Mouse (Mus musculus) B cell, adult 2 months (primary cell): ENCODE measurements around the gene Meis2.
A peak's percentile ranks its signal among the peaks of the same experiment; 100 is the strongest.

Source experiments
- DNase-seq, 2 experiments: peaks; one replicate each; pipeline ENCODE4 v3.0.0; 2022

The Meis2 gene

DNA sequence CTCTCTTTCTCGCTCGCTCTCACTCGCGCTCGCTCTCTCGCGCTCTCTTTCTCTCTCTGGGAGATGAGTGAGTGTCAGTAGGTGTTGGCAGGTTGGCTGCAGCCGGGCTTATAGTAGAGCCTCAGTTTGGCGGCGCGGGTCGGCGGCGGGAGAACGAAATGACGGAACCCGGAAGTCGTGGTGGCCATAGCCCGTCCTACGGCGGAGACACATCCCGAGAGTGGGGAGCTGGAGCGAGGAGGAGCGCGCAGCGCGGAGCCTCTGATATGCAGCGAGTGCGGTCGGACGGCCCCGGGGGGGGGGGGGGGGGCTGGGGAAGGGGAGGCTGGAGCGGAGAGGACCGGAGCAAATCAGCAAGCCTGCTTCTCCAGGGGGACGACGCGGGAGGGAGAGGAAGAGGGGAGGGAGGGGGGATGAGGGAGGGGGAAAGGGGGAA is at the start of gene Meis2:
TSS of gene Meis2 (minus strand) at position 270 of the 436 bp plus-strand sequence.
- DNase-seq, result no peak

- no peak for DNase-seq
Observed at GRCm38 (mm10) chr2:116106194-116106593, 40.6 kb upstream of the Meis2 start.

DNA sequence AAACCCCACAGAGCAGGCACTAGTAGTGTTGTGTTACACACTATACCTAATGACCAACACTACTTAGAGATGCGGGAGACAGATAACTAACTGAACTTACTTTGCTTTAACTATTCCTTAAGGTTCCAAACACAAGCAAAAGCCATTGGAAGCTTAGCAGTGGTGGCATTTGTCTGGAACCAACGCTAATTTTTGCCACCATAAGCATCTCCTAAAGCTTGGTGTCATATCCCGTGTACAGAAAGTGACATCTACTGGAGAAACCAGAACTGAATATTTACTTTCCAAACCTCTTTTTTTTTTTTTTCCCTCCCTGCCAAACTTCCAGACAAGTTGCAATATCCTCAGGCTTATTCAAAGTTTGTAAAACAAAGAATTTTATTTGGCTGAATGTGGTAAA is 39.5 kb upstream of the Meis2 start:
- DNase-seq, result no peak

DNA sequence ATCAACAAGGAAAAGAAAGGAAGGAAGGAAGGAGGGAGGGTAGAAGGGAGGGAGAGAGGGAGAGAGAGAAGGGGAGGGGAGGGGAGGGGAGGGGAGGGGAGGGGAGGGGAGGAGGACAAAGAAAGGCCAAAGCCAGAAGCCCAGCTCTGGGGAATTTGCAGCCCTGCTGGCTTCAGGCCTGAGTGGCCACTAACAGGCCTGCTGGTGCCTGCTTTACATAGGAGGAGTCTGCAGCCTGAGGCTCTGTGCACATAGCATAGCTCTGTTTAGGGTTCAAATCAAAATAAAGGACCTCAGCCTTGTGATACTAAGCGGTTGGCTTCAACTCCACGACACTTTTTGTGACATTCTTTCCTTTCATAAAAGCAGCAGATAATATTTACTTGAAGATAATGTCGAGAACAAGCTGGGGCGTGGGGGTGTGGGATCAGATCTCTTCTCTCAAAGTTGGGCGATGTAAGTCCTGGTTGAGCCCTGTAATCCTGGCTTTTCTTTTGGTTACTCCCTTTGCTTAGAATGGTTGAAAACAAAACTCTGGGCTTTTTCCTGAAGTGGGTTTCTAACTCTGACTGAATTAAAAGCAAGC is 37.9 kb upstream of the Meis2 start:
- DNase-seq, result no peak

DNA sequence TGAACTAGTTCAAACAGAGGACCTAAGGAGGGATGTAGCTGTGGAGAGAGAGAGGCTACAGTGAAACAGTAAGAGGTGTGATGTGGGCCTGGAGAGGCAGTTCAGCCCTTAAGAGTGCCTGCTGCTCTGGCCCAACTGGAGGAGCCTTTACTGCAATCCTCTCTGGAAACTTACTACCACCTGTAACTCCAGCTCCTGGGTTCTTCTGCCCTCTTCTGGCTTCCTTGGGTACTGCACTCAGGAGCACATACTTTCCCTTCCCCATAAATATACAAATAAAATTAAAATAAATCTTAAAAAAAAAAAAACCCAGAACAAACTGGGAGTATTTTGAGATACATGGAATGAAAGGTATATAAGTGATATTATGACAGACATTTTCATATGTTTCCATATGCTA is 35.6 kb upstream of the Meis2 start:
- peak; percentile 22 to 23 for DNase-seq

DNA sequence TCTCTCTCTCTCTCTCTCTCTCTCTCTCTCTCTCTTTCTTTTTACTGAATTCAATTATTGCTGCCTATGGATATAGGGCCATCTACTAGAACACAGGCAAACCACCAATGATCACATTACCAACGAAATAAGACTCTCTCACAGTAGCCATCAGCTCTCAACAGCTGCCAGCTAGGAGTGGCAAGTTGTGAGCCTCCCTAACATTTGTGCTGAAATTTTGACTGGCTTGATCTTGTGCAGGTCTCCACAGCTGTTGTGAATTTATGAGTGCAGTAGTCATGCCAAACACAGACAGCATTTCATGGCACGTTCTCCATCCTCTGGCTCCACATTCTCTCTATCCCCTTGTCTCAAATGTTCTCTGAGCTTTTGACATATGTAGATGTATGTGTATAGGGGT is 15.3 kb upstream of the Meis2 start:
- no peak for DNase-seq

DNA sequence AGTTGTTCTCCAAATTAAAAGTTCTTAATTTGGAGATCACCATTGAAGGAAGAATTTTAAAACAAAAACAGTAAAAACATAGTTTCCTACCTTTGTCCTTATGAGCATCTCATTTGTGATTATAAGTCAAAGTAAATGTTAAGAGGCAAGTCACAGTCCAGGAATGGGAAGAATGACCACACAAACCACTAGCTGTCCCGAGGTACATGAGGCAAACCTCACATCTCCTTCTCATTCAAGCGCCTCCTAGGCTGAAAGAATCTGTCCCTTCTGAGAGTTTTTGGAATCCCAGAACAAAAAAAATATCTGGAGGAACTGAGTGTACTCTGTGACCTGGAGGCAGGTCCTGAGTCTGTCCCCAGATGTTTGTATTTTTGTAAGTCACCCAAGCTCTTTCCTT is 13.2 kb upstream of the Meis2 start:
- DNase-seq, result no peak

GRCm38 (mm10) chr2:116077716-116078115 is 12.1 kb upstream of the Meis2 start:
- DNase-seq, result no peak

- no peak for DNase-seq
Observed at GRCm38 (mm10) chr2:116076752-116077480, 11.3 kb upstream of the Meis2 start.

DNA sequence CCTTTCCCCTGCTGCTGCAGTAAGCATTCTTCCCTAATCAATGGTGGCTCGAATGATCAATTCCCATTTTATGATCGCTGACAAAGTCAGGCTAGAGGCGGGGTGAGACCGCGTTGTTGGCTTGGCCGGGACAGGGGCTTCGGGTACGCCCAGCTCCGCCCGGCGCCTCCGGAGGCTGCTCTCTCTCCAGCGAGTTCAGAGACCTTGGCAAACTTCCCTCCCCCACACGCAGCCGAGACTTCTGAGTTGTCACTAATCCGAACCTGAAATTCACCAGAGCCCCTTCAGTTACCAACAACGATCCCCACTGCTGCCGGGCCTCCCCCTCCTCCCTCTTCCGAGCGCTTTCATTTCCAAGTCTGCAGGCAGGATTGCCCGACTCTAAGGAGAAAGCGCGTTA is 10.3 kb upstream of the Meis2 start:
- no peak for DNase-seq

- DNase-seq, result no peak
Observed at GRCm38 (mm10) chr2:116075477-116075876, 9.8 kb upstream of the Meis2 start.

DNA sequence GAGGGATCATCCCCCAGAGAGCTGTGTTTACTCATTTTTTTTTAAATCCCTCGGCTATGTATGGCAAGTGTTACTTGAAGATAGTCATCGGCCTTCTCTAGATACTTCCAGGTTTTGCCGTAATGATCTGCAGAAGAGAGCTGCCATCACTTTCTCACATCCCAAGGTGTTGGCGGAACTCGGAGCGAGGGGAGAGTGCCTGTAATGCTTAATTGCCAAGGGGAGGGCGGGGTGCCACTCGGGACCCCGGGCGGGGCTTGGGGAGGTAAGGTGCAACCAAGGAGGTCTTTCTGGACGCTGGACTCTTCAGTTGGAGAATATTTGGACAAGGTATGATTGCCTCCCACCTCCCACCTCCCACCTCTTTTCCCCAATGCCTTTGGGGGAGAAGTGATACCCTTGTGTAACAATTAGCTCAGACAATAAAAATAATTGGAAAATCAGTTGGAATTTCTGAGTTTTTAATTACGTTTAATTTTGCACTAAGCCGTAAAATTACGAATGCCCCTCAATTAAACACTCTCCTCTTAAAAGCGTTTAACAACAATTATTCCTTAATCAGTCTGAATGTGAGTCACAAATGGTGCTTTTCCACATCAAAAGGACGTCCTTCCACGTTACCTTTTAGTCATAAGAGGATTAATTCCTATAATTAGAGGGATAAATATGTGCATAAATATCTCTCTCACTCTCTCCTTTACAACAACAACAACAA is 9.2 kb upstream of the Meis2 start:
- no peak for DNase-seq

DNA sequence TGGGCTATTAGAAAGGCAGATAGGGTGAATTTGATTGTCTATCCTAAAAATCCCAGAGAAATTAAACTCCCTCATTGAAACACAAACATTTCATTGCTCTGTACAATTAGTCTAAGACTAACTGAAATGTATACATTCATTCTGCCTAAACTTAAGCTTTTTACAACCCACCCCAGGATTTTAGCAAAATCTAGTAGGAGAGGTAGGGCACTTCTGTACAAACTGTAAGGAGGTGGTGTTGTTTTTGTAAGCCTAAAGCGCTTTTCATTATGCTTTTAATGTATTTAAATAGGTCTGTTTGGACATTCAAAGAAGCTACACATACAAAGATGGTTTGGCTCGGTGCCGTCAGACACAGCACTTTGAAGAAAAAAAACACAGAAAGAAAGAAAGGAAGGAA is 8.4 kb upstream of the Meis2 start:
- DNase-seq, result no peak

DNA sequence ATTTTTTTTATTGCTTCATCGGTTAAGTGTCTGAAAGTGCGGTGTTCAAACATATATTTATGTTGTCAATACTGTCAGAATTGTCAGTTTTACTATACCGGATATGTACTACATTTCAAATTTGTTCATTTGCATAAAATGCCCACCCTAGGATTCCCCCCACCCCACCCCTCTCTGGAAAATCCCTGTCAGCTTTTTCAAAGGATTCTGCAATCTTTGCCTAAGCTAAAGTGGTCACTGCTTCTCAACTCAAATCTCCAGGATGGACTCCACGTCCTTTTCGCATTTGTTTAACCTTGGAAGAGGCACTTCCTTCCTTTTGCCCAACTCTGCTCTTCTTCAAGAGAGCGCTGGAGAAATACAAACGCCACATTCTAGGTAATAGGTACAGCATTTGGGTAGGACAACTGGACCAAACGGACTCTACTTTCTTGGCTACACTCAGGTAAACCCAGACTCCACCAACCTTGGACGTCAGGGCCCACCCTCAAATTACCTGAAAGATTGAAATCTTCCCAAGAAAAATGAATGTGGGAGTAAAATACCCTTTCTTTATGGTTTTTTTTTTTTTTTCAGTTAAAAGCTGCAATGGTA is 7.8 kb upstream of the Meis2 start:
- DNase-seq, result no peak

GRCm38 (mm10) chr2:116072706-116073105 is 7.1 kb upstream of the Meis2 start:
- no peak for DNase-seq

DNA sequence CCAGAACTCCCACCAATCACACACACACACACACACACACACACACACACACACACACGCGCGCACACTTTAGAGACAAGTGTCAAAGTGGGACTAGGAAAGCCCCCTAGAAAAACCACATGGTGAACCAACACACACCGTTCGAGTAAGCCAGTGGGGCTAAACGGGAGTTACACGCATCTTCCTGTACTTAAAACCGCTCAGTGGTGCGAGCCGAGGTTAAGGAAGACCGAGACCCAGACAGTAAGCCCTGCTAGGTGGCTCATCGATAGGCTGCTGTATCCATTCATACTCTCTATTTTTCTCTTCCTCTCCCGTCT is 6.6 kb upstream of the Meis2 start:
- DNase-seq, result no peak

DNA sequence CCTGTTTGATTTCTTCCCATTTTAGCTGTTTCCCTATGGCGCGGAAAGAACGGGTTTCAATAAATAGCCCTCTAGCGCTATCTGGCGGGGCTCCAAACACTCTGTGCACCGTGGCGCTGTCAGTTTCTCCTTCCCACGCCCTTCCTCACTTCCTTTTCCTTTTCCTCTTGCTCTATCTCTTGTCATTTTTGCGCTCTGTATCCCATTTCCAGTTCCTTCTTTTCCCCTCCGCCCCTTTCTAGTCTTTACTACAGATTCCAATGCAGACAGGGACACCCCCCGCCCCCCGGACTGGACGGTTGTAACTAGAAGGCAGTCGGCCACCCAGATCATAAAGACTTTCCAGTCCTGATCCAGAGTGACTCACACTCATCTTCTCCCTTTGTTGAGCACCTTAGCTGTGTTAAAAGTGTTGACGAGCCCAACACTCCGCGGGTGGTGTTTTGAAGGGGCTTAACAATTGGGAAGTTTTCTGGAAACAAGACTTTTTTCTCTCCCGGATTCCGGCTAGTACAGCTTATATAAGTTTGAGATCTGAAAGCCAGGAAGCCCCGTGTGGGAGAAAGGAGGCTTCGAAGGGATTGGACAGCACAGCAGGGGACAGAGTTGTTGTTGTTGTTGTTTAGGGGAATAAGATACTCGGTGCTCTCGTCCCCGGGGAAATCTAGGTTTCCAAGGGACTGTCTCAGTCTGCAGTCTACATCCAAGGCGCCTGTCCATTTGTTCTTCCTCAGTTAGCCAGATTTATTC is 6.1 kb upstream of the Meis2 start:
- no peak for DNase-seq

DNA sequence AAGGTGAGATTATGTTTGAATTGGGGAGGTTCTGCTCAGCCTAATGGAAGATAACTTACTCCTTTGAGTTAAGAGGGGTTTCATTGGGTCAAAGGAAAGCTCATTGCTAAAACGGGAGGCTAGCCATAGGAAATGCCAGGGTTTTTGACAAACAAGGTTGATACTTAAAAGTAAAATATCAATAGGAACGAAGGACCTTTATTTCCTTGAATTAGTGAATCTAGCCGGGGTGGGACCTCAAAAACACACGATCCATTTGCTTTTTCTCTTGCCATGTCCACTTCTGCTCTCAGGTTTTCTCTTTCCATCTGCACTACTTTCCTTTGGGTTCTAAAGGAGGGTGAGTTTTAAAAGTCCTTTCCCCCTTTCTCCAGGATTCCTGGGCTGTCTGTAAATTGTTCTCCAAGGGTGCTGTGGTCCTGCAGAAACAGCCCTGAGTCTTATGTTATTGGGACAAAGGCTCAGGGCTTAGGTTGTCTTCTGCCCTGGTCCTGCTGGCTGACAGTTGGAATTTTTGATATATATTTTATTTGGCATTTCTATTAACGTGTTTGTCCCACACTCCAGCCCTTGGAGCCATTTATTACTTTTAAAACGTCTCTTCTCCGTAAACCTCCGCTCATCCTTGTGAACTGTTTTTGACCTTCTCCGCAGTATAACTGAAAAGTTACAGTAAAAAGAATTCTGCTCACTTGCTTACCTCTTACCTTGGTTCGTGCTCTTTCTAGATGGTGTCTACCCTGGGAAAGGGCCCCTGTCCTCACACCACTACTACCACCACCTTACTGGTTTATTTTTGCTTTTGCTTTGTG is 5.2 kb upstream of the Meis2 start:
- no peak for DNase-seq

- no peak for DNase-seq
Observed at GRCm38 (mm10) chr2:116069451-116070225, 4.0 kb upstream of the Meis2 start.

- DNase-seq, result no peak
Observed at GRCm38 (mm10) chr2:116068901-116069300, 3.3 kb upstream of the Meis2 start.

DNA sequence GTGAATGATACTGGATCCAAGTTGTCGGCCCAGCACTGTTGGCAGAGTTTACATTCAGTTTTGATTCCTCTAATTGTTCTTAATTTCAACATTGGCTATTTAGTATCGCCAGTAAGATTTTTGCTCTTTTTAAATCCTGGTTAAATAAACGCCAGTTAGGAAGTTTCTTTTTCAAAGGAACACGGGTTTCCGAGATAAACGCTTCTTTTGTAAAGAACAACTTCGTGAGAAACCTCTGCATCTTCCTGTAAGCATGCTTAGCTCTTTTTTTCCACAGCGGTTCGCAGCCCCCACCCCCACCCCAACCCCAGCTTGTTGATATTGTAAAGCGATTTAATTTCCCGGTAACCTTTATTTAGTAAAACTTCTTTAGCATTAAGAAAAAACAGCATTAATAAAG is 2.8 kb upstream of the Meis2 start:
- DNase-seq, result no peak

DNA sequence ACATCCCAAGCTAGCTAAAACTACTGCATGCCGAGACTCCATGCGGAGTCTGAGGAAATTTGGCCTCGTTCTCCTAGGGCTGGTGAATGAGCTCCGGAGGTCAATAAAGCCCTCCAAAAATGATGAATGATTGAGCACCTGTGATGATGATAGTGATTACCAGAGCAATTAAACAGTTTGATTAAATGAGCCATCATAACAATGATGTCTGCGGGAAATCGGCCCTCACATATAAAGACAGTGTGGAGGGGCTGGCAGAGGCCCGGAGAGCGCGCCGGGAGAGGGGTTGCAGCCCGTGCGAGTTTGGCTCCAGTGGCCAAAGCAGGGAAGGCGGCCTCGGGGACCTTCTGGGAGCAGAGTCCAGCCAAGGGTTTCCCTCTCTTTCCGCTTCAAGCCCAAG is 2.1 kb upstream of the Meis2 start:
- no peak for DNase-seq
